Mouse (Mus musculus) kidney, postnatal 36 days (tissue): ENCODE measurements around the gene Hps6.

Experiments used
- DNase-seq, 2 experiments: peaks; one replicate each; pipeline ENCODE4 v3.0.0; 2021 to 2022; ENCODE audit warnings: mixed read lengths in 2 of 2

Hps6 gene

DNA sequence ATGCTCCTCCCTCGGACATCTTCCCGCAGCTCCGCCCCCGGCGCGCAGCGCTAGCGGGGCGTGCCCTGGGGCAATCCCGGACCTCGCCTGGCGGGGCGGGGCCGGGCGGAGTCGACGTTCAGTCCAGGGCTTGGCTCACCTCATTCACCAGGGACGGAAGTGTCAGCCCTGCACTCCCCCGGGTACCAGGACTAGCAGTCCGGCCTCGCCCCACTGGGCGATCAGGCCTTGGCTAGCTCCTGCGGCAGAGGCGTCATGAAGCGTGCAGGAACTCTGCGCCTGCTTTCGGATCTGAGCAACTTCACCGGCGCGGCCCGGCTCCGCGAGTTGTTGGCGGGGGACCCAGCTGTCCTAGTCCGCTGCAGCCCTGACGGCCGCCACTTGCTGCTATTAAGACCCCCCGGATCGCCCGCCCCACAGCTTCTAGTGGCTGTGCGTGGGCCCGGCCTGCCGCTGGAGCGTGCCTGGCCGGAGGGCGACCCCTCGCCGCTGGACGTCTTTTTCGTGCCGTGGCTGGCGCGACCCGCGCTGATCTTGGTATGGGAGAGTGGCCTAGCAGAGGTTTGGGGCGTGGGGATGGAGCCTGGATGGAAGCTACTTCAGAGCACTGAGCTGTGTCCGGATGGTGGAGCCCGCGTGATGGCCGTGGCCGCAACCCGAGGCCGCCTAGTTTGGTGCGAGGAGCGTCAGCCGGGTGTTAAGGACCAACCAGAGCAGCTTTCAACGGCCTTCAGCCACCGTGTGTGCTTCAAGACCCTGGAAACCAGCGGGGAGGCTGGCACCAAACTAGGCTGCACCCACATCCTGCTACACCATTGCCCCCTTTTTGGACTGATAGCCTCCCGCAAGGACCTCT, at the start of gene Hps6:
Hps6 (plus strand) TSS at position 138 of the 856 bp plus-strand sequence.
- DNase-seq = peak; percentile 94 to 96

DNA sequence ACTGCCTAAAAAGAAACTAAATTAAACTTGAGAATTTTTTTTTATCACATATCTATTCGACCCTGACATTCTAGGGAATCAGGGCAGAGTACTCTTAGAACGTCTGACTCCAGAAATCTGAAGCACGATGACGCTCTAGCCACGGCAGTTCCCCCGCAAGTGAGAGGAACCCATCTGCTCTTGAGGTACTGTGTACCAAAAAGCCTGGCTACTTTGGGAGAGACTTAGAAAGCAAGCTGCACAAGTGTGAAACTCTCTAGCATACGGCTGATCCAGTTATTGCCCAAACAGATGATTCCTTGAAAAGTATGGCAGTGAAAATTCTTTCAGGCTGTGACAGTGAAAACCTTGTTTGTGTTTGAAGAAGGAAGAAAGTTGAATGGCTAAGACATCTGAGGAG, 46.6 kb upstream of the Hps6 start:
- no peak for DNase-seq

DNA sequence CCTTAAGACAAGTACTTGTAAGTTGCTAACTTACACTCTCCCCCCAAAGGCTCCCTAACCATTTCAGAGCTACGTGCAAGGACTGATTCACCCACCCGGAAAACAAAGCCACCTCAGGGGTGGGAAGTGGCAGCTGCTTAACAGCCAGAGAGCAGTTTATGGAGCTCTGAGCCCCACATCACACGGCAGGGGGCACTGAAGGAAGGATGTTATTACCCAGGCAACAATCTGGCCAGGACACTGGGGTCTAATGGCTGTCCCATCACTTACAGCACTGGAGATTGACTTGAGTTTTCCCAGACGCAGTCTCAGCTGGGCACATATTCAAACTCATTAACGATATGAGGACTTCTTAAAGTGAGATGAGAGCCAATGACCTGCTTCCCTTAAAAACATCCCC, 42.5 kb upstream of the Hps6 start:
- no peak for DNase-seq

DNA sequence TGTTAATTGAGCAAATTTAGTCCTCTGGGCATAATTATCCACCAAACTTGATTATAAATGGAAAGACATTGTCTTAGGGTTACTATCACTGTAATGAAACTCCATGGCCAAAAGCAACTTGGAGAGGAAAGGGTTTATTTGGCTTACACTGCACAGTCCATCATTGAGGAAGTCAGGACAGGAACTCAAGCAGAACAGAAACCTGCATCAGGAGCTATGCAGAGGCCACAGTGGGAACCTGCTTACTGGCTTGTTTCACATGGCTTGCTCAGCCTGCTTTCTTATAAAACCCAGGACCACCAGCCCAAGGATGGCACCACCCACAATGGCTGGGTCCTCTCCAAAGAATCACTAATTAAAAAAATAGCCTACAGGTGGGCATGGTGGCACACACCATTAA, 18.9 kb upstream of the Hps6 start:
- DNase-seq = no peak

GRCm38 (mm10) chr19:45988238-45988637, 15.1 kb upstream of the Hps6 start:
- no peak for DNase-seq

- DNase-seq = no peak
Measured at GRCm38 (mm10) chr19:45991171-45991570, 12.1 kb upstream of the Hps6 start.

DNA sequence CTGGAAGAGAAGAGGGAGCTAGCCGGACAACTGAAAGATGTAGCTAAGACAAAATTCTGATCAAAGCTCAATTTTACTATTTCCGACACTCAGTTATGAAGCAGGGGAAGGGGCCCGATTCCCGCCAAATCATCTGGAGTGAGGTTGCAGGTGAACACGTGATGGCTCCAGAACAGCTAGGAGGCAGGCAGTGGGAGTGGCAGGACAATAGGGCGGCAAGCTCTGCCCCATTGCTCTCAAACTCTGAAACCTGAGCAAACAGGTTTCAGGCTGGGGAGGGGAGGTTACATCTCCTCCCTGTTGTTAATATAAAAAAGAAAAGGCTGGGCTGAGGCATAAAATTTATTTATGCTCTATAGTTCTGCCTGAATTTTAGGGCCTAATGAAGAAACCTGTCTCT, 9.9 kb upstream of the Hps6 start:
- peak; percentile 69 to 80 for DNase-seq

- peak; percentile 57 to 73 for DNase-seq
Measured at GRCm38 (mm10) chr19:45993981-45994737, 9.1 kb upstream of the Hps6 start.

GRCm38 (mm10) chr19:45997365-45997764, 5.9 kb upstream of the Hps6 start:
- no peak for DNase-seq

GRCm38 (mm10) chr19:45997785-45998693, 5.3 kb upstream of the Hps6 start, which contains the start of gene Armh3:
Gene Armh3, minus strand, starts transcription at chr19:45998488.
- DNase-seq = peak; percentile 95 to 97

DNA sequence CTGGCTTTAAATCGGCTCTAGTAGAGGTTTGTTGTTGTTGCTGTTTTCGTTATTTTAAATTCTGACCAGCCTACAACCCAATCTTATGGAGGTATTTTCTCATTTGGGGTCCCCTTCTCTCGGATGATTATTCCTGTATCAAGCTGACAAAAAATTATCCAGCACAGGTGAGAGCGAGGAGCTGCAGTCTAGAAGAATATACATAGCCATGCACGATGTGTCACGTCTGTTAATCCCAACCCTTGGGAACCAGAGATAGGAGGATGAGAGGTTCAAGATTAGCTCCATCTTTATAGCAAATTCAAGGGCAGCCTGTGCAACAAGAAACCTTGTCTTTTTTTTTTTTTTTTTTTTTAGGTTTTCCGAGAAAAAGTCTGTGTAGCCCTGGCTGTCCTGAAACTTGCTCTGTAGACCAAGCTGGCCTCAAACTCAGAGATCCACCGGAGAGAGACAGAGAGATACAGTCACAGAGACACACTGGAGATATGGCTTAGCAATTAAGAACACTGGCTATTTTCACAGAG, 4.6 kb upstream of the Hps6 start:
- DNase-seq = no peak

GRCm38 (mm10) chr19:45999378-45999777, 3.9 kb upstream of the Hps6 start:
- DNase-seq = no peak

GRCm38 (mm10) chr19:46002279-46002678, 1.0 kb upstream of the Hps6 start:
- DNase-seq = no peak

- no peak for DNase-seq
Measured at GRCm38 (mm10) chr19:46004814-46005466, 1.6 kb downstream of the Hps6 start.

GRCm38 (mm10) chr19:46005680-46006079, 2.4 kb downstream of the Hps6 start:
- no peak for DNase-seq

- peak; percentile 94 to 97 for DNase-seq
Measured at GRCm38 (mm10) chr19:46014572-46015178, 11.4 kb downstream of the Hps6 start.

GRCm38 (mm10) chr19:46016023-46016422, 12.7 kb downstream of the Hps6 start:
- no peak for DNase-seq

- DNase-seq = no peak
Measured at GRCm38 (mm10) chr19:46024959-46025358, 21.7 kb downstream of the Hps6 start.

DNA sequence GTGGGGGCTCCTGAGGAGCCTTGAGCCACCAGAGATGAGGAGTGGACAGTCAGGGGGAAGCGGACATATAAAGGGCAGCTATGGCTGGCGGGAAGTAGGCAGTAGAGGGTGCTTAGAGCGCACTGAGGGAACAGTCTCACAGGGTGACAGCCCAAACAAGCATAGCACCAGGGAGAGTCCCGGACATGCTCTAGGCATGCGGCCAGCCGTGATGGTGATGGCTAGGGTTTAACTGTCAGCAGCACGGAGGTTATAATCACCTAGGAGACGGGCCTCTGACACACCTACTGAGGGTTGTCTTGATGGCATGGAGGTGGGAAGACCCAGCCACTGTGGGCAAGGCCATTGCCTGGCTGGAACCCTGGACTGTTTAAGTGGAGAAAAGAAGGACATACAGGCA, 23.3 kb downstream of the Hps6 start:
- DNase-seq = no peak

- DNase-seq = no peak
Measured at GRCm38 (mm10) chr19:46028747-46029320, 25.5 kb downstream of the Hps6 start.

DNA sequence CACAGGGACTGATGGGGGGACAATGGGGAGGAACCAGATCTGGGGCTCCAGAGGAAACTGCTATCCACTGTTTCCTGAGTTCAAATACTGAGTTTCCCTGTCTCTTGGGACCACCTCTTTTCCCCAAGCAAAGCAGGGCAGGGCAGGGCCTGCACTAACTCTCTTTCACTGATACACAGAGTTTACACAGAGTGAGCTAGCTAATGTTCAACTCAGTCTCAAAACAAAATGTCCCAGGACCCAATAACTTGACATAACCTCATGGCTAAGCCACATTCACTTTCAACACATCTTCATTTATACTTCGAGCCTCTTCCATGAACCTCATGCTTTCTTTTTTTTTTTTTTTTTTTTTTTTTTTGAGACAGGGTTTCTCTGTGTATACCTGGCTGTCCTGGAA, 26.3 kb downstream of the Hps6 start:
- no peak for DNase-seq
